Mouse (Mus musculus) G1E (cell line): ENCODE results near the gene Hnrnpa2b1.

Source experiments
- CTCF ChIP-seq: IDR thresholded peaks from 2 replicates; pipeline ENCODE4 v1.5.1; 2012; ENCODE audit warnings: low read depth, low read length, inconsistent platforms, mixed read lengths
- GATA1 ChIP-seq: IDR thresholded peaks from 2 replicates; pipeline ENCODE4 v1.6.1; 2012; ENCODE audit warnings: borderline replicate concordance, low read length, inconsistent platforms, mixed read lengths
- GATA2 ChIP-seq: IDR thresholded peaks from 2 replicates; pipeline ENCODE4 v1.6.1; 2012; ENCODE audit warnings: low read depth, low read length, inconsistent platforms, borderline replicate concordance
- POLR2AphosphoS5 ChIP-seq: IDR thresholded peaks from 2 replicates; pipeline ENCODE4 v1.6.1; 2012; ENCODE audit warnings: low read depth, low read length, inconsistent platforms; ENCODE audit not compliant: insufficient replicate concordance
- TAL1 ChIP-seq: conservative IDR thresholded peaks from 2 replicates; pipeline ENCODE4 v1.6.1; 2012; ENCODE audit warnings: low read depth, low read length, inconsistent platforms, mixed read lengths

- no peak for TF ChIP-seq CTCF
- TF ChIP-seq TAL1 = no peak
- TF ChIP-seq GATA1 = no peak
- 0 out of 2 replicates have a peak, but pooled peaks have one; percentile 3 for TF ChIP-seq POLR2AphosphoS5
- no peak for TF ChIP-seq GATA2
Measured at GRCm38 (mm10) chr6:51459313-51460020, 10.2 kb downstream of the Hnrnpa2b1 start.
